Mouse (Mus musculus) lung, adult 2 months (tissue): ENCODE results near the gene Fam168a.

Source experiments
- CTCF ChIP-seq: fragments of 200-500 bp; IDR thresholded peaks from 2 replicates; pipeline ENCODE4 v1.5.1; 2011; ENCODE audit warnings: mild to moderate bottlenecking, low read length, control low read depth; ENCODE audit not compliant: insufficient read depth
- POLR2A ChIP-seq: fragments of 200-500 bp; IDR thresholded peaks from 2 replicates; pipeline ENCODE4 v1.6.1; 2011; ENCODE audit warnings: low read depth, mild to moderate bottlenecking, control low read depth, low read length, borderline replicate concordance; ENCODE audit errors: extremely low read depth

DNA sequence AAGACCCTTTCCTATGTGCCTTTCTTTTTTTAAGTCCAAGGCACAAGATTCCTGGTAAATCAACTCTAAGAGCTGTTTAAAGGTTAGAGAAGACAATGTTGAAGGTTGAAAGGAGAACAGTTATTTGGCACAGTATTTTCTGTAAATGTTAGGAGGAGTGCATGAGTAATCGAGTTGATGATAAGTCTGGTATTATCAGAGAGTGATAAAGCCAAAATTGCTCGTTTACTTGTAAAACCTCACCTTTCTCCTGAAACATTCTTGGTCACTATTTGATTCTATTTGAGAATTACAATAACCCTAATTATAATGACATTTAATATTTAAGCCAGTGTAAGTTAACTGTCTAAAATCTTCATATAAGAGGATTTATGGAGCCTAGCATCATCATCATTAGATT lies 23.3 kb downstream of the Fam168a start:
- no peak for TF ChIP-seq POLR2A
- no peak for TF ChIP-seq CTCF
